Mouse (Mus musculus) urinary bladder, adult 18-20 months (tissue): ENCODE results near the gene Chd9.
A peak's percentile ranks its signal among the peaks of the same experiment; 100 is the strongest.
"Not testable (repeated sequence)": the region's sequence is repeated elsewhere in the genome, so short reads cannot be mapped to it uniquely, and the experiment has no call there.

Experiments
- DNase-seq, 2 experiments: peaks; one replicate each; pipeline ENCODE4 v3.0.0; 2022; ENCODE audit warnings: low spot score in 2 of 2, mixed read lengths in 2 of 2

The Chd9 gene

DNA sequence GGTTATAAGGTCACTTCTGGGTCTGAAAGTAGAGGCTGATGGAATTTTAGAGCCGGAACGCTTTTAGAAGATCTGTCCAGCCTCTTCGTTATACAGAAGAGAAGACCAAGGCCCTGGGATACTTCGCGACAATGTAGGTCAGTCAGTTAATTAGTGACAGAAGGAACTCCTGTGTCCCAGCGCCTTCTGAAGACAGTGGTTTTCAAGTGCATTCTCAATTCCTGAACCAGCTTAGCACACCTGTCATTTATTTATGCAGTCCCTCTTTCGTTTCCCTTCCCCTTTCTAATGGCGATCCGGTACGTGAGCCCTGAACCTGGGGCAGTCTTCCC is 79.3 kb downstream of the Chd9 start:
- no peak for DNase-seq

DNA sequence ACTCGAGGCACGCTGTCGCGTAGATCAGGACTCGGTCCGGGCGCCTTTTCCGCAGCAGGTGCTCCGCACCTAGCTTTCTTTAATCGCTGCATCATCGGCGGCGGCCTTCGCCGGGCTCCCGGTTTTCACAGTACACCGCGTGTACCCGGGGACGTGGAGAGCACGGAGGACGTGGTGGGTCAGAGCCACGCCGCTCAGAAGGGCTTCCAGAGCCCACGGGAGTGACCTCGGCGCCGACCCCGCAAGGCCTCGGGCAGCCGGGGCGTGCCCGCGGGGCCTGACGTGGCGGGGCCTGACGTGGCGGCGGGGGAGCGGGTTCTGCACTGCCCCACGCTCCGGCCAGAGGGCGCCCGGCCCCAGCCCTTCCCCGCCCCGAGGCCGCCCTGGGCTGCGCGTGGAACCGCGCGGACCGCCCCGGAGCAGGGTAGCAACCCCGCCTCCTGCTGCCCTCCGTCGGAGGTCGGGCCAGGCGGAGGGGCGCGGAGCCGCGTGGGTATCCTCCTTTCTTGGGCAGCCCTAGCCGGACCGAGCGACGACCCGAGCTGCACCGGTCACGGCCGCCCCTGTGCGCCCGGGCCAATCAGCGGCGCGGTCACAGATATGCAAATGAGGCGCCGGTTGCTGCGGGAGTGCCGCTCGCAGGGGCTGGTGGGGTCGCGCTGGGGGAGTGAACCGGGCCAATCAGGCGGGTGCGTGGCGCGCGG is 79.8 kb downstream of the Chd9 start:
- DNase-seq: peak; percentile 96

DNA sequence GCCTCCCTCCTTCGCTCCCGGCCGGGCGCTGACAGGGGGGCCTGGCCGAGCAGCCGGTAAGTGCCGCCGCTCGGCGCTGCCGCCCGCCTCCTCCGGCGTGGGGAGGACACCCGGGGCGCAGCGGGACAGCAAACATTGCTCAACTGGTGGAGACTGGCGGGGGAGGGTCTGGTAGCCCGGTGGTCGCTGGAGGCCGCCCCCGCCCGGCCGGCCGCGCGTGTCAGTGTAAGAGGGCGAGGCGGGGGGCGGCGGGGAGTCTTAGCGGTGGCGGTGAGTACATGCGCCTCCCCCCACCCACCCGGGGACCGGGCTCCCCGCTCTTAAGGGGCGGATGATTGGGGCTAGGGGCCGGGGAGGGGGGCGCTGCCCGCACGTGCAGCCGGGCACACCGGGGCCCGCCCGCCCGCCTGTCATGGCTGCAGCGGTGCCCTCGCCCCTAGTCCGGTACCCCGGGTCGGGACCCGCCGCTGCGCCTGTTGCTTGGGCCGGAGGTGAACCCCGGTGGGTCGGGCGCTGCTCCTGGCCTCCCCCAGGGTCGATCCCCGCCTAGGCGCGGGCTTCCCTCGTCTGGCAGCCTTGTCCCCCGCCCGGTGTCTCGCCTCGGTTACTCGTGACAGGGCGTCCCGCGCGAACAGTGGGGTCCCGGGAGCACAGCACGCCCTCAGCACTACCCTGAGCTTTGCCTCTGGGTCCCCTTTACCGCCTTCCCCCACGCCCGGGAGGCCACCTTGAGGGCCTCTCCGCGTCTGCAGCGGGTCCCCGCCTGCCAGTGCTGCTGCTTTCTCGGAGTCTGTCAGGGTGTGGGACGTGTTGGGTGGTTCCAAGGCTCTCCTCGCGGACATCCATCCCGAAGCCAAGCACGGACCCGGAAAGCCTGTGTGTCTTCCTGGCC is 80.7 kb downstream of the Chd9 start:
- DNase-seq: peak; percentile 35 to 66

DNA sequence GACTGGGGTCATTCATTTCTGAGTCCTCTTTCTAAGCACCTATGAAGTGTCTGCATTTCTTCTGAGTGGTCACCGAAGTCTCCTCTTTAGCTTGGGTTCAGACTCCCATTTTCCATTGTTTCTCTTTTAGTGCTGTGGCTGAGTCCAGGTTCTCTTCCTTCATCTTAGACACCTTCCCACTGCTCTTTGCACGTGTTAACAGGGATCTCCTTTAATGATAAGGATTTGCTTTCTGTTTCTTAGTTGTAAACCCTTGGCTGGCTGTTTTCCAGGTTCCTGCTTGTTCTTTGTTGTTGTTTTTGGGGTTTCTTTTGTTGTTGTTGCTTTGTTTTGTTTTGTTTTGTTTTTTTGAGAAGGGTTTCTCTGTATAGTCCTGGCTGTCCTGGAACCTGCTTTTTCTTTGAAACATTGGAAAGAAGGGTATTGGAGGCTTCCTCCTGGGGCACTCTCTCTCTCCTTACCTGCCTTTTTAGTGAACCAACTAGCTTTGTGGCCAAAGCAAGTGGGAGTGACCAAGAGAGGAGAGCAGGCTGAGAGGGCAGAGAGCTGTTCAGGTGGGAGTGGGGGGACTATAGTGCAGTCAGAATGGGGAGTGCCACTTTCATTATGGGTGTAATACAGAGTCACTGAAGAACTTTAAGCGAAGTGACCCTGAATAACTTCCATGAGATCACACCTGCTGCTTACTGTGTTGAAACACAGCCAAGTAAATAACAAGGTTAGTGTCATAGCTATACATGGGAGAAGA is 95.2 kb downstream of the Chd9 start:
- no peak for DNase-seq

DNA sequence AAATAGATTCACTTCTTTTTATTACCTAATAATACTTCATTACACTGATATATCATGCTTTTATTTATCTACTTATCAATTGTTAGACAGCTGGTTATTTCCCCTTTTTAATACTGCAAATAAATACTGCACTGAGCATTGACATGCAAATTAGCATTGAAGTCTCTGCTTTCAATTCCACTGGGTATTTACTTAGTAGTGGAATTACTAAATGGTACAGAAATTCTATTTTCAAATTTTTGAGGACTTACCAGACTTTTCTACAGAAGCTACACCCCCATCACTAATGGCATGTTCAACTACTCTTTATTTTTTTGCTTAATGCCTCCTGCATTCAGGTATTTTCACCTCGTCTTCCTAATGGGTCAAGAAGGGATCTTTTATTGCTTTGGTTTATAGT is 100.3 kb downstream of the Chd9 start:
- DNase-seq: no peak

DNA sequence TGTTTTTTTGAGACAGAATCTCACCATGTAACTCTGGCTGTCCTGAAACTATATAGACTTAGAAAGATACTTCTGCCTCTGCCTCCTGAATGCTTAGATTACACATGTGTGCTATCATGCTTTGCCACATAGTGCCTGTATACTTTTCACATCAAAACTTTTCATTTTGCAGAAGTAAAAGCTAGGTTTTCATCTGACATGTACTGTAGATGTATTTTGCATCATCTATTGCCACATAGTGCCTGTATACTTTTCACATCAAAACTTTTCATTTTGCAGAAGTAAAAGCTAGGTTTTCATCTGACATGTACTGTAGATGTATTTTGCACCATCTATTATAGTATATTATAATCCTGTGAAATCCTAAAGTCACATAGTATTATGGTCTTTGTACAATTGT is 102.0 kb downstream of the Chd9 start:
- DNase-seq: not testable (repeated sequence)

DNA sequence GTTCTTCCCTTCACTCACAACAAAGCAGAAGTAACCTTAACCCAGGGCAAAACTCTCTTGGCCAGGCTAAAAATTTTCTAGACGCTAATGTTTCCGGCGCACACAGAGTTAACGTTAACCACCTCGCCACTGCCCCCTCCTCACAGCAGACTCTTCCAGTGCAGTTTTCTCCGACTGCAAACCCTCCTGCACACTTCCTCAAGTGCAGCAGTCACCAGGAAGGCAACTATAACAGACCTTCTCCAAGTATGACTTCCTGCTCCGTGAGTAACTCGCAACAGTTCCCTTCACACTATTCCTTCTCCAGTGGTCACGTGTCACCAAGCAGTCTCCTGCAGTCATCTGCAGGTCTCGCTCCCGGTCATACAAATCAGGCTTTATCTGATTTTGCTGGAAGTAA is 104.8 kb downstream of the Chd9 start:
- DNase-seq: no peak

DNA sequence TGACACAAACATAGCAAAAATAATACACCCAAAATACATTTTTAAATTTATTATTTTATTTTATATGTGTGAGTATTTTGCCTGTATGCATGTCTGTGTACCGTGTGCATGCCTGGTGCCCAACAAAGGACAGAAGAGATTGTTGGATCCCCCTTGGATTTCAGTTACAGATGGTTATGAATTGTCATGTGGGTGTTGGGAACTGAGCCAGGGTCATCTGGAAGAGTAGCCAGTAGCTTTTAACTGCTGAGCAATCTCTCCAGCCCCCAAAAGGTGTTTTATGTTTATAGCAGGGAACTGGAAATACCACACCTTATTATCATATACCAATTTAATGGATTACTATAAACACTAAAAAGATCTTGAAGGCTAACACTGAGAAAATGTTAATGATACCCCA is 106.6 kb downstream of the Chd9 start:
- no peak for DNase-seq

DNA sequence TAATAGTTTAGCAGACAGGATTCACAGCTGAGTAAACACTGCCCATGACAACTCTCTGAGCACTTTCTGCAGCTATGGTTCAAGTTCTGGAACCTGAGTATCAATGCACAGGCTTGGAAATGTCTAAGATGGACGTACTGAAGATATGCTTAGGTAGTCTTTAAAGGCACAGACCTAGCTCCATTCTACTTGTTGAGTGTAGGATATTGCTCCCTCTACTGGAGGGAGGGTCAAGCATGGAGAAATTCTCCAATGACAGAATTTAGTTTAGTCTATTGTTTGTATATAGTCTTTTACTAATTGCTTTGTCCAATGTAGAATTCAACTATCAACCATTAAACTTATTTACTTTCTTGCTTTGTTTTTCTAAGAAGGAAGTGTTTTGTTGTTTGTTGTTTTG is 108.7 kb downstream of the Chd9 start:
- no peak for DNase-seq

DNA sequence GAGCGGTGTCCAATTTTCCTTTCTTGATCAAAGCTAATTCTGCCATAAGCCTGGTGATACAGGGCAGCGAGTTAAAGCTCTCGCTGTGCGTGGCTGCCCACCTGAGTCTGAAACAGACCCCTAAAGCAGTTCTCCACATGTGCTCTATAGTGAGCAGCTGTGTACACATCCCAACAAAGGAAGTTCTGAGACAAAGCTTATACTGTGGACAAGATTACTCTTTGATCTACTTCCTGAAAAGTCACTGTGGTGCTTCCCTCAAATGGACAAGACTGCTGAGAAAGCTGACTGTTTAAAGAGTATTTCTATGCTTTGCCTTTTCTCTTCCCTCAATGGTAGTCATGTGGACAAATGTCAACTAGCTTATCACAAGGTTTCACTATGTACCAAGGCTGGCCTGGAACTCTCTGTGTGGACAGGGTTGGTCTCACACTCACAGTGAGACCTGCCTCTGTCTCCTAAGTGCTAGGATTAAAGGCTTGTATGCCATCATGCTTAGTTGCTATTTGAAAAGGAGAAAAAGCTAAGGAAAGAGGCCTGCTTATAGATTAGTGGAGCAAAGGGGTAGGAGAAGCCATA is 110.3 kb downstream of the Chd9 start:
- no peak for DNase-seq

DNA sequence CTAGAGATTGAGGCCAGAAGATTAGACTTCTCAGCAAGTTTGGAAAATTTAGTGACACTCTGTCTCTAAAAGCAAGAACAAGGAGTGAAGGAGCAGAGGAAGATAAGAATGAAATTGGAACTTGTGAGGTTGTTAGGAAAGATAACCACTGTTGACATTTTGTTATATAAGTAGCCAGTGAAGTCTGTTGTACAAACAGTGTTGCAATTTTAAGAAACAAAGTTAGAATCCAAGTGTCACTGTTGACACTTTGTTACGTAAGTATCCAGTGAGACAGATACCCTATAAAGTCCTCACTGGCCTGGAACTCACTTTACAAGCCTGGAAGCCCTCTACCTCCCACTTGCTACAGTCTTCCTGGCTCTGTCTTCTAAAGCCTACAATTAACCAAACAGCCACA is 111.7 kb downstream of the Chd9 start:
- DNase-seq: no peak

DNA sequence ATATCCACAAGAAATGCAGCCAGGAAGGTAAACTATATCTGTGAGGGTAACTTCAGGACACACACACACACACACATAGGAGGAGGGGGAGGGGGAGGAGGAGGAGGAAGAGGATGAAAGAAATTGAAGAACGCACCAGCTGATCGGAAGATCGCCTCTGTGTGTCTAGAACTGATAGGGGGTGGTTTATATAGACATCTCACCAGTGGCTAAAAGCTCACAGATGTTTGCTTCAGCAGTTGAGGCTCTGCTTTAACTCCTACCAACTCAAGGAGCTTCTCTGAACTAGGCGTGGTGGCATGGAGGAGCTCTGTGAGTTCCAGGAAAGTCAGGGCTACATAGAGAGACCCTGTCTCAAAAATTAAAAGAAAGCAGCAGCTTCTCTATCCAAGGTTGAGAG is 115.6 kb downstream of the Chd9 start:
- no peak for DNase-seq

DNA sequence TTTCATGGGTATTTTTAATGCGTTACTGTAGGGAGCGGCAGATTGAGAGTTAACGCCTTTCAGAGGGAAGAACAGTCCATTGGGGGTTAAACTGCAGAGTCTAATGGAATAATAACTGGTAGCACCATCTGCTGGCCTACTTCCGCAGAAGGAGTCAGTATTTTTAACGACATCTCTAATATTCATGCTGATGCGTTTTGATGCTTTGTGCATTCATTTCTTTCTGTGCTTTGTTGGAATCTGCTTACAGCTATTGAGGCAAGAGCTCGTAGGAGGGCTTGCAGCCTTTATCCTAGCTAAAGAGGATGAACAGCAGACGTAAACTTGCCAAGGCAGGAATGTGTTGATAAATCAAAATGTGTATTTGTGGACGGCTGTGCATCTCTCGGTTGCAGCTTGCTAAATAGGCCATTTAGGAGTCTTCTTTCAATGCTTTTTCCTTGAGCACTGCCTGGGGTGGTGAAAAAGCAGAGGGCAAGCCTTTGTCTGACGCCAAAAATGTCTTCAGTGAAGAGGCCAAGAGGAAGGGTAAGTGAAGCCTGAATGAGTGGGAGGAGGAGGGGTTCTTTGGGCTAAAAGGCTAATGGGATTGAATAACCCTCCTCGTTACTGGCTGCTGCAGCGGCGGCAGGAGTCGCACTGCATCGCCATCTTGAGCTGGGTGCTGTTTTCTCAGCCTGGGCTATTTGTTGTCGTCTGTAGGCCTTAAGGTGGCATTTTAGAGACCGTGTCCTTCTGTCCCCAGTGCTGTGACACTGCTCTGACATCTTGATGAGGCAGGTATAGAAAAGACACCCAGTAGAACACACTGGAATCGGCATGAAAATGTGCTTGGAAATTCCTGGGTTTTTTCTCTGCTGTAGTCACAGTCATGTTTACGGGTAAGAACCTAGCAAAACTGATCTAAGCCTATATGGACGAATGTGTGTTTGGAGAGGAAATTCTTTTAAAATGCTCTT is 126.9 kb downstream of the Chd9 start:
- peak; percentile 43 to 50 for DNase-seq

DNA sequence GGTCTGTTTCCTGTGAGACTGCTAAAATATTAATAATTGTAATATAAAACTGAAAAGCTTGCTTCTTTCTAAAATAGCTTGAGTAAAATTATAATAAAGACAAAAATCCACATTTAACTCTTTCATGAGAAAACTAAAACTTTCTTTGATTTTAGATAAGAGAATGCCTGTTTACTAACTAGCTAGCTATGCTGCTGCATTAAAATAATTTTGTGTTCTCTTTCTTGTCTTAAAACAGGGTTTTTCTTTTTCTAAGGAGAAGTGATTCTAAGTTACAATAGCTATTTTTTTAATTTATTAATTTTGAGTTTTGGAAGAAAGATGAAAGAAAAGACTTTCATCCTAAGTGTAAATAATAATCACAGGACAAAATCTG is 127.6 kb downstream of the Chd9 start:
- DNase-seq: no peak

DNA sequence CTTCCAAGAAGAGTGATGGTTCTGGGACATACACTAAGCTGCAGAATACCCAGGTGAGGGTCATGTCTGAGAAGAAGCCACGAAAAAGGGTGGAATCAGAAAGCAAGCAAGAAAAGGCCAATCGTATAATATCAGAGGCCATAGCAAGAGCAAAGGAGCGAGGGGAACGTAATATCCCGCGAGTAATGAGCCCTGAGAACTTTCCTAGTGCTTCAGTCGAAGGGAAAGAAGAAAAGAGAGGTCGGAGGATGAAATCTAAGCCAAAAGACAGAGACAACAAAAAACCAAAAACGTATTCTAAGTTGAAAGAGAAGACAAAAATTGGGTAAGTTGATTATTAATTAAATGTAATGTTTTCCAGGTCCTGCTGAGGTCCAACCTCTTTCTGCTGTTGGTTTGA is 128.2 kb downstream of the Chd9 start:
- no peak for DNase-seq

DNA sequence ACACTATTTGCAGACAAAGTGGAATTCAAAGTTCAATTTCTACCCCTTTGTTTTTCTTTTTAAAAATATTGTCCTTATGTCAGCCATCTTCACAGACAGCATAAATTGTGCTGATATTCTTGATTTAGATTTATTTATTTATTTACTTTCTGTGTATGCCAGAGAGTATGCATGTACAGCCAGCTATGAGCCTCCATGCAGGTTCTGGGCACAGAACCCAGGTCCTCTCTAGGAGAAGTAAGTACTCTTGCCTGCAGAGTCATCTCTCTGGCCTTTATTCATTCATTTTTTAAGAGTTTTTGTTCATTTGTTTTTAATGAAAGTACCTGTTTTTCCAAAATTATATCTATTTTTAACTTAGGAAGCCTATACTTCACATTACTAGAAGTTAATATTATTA is 129.6 kb downstream of the Chd9 start:
- DNase-seq: no peak

DNA sequence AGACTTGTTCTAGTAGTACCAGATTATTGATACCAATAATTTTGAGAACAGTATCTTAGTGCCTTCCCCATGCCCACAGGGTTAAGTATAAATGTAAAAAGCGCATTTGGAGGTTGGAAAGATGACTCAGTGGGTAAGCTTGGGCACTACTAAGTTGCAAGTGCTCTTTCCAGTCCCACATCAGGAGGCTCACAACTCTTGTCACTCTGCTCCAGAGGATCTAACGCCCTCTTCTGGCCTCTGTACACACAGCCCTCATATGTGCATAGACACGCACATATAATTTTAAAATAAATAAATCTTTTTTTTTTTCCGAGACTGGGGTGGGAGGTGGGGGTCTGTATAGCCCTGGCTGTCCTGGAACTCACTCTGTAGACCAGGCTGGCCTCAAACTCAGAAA is 131.6 kb downstream of the Chd9 start:
- DNase-seq: no peak

DNA sequence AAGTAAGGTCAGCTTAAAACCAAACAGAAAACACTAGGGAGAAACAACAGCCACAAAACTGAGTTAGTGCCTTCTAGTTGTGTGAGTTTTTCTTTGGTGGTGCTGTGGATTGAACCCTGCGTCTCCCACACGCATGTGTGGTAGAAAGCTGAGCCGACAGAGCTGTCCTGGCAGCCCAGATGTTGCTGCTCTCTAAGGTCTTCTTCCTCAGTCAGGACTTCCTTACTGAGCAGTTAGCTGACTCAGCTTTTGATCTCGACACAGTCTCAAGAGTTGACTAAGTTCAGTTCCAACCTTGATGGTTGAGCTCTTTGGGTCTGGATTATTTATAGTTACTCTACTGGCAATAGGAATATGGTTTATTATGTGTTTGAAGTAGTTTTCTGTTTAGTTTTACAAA is 133.5 kb downstream of the Chd9 start:
- no peak for DNase-seq

DNA sequence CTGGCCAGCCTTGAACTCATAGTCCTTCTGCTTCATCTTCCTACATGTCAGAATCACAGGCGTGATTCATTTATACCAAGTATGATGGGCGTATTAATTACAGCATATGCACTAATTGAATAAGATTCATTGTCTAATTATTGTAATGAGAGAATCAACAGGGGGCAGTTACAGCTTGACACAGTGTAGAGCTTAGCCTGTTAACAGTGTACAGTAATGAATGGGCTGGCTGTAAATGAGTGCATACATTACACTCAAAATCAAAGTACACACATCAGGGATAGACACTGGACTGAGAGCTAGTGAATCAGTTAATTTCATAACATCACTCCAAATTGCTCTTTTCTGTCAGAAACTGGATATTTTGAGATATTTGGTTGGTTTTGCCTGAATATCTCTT is 135.9 kb downstream of the Chd9 start:
- no peak for DNase-seq

DNA sequence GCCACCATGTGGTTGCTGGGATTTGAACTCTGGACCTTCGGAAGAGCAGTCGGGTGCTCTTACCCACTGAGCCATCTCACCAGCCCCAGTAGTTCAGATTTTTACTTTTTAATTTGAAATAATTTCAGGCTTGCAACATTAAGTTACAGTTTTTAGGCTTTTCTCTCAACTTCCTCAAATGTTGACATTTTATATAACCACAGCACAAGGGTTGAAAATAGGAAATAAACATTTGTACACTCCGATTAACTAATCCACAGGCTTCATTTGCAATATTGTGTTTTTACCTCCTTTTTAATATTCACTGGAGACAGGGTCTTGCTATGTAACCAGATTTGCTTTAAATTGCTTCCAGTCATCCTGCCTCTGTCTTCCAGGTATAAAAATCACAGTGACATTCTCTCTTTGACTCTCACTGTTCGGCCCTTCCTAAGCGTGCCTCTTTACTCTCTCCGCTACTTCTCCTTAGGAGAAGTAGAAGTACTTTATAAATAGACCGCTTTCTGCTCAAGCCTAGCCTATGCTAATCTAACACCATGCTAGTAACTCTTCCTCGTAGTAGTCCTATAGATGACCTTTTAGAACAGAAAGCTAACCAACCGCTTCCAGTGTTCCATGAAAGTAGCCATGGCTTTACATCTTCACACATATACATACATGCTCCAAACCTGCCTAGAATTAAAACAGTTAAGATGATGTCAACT is 137.5 kb downstream of the Chd9 start:
- no peak for DNase-seq

DNA sequence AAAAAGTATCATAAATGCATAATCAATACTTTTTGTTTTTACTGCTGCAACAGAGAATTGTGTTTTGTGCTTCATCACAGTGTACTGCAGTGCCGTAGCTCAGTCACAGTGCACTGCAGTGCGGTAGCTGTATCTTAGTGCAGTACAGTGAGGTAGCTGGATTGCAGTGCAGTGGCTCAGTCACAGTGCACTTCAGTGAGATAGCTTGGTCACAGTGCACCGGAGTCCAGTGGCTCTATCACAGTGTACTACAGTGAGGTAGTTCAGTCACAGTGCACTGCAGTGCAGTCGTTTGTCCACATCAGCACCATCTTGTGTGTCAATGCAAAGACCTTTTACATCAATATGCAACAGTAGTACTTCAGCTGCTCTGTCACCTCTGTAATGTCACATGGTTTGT is 140.2 kb downstream of the Chd9 start:
- DNase-seq: no peak
